Mouse (Mus musculus) hindbrain, embryonic 10.5 days (tissue): ENCODE results near the gene Alk. TPM values are rescaled to one million over a fixed set of nuclear protein-coding genes. Genes with fewer than 3 reads are reported as not detected.

ENCODE experiments used
- DNase-seq: peaks from one replicate; pipeline ENCODE4 v3.0.0-alpha.2; 2017; ENCODE audit warnings: low spot score
- H3K27ac ChIP-seq: fragments of 300-500 bp; sonication (generic); 2 replicates; pipeline ENCODE4 v1.5.1; 2016; ENCODE audit warnings: mild to moderate bottlenecking, moderate library complexity
- H3K27me3 ChIP-seq: fragments of 300-500 bp; sonication (generic); 2 replicates; pipeline ENCODE4 v1.6.1; 2016; ENCODE audit warnings: mild to moderate bottlenecking; ENCODE audit not compliant: poor library complexity, insufficient read depth, severe bottlenecking
- H3K36me3 ChIP-seq: fragments of 300-500 bp; sonication (generic); 2 replicates; pipeline ENCODE4 v1.6.1; 2016; ENCODE audit warnings: mild to moderate bottlenecking, moderate library complexity
- H3K4me1 ChIP-seq: fragments of 300-500 bp; sonication (generic); replicated peaks from 2 replicates; pipeline ENCODE4 v1.6.1; 2016; ENCODE audit warnings: mild to moderate bottlenecking
- H3K4me3 ChIP-seq: fragments of 300-500 bp; sonication (generic); 2 replicates; pipeline ENCODE4 v1.5.1; 2016; ENCODE audit warnings: mild to moderate bottlenecking, moderate library complexity
- H3K9me3 ChIP-seq: fragments of 300-500 bp; sonication (generic); 2 replicates; pipeline ENCODE4 v1.6.1; 2016; ENCODE audit warnings: mild to moderate bottlenecking, moderate library complexity
- WGBS: fragments of 180-500 bp; shearing (Covaris S2); methylation state at CpG from one replicate; pipeline ENCODE4 v1.1.7; 2016; 5-methylcytosine and 5-hydroxymethylcytosine counted together
- polyA plus RNA-seq: library from polyadenylated mRNA; unstranded; fragments of >200 nt; fragmentation: Nextera tagmentation; extraction: Ambion mirVana; gene quantifications from 2 replicates; pipeline ENCODE4 v1.2.1, GENCODE M21; 2016

Gene Alk
- polyA plus RNA-seq, 1 experiment from 2014 or later, result 0.27 TPM

- H3K4me3 ChIP-seq, result no peak overlapping the region
- WGBS, result 90% methylated on average over 2 of the region's 2 CpGs
These were observed 33.0 kb downstream of the Alk start for GRCm38 (mm10) chr17:72571379-72571778.

GRCm38 (mm10) chr17:72569491-72569890 lies 34.9 kb downstream of the Alk start:
- no peak overlapping the region for H3K4me3 ChIP-seq
- H3K27ac ChIP-seq, result no peak overlapping the region
- no peaks in the 10 kb centered on the region for H3K27me3 ChIP-seq
- peaks cover 9% of the 10 kb centered on the region for H3K4me1 ChIP-seq
- H3K9me3 ChIP-seq, result no peaks in the 10 kb centered on the region
- peak; percentile 8 for DNase-seq
- WGBS, result 43% methylated on average over 10 of the region's 10 CpGs
- H3K36me3 ChIP-seq, result no peaks in the 10 kb centered on the region

More at GRCm38 (mm10) chr17:72571379-72571778, 33.0 kb downstream of the Alk start:
- Histone ChIP-seq H3K4me1 (peaks cover 9% of the 10 kb centered on the region), H3K27me3 (no peaks in the 10 kb centered on the region), H3K36me3 (no peaks in the 10 kb centered on the region), H3K27ac (no peak overlapping the region), H3K9me3 (no peaks in the 10 kb centered on the region)
- DNase-seq, result no peak

GRCm38 (mm10) chr17:72563423-72563822 lies 41.0 kb downstream of the Alk start:
- Histone ChIP-seq H3K4me3 (no peak overlapping the region), H3K27ac (no peak overlapping the region), H3K36me3 (no peaks in the 10 kb centered on the region), H3K27me3 (no peaks in the 10 kb centered on the region), H3K4me1 (peaks cover 1% of the 10 kb centered on the region; the same call in 1 of the 2 replicates), H3K9me3 (peaks cover 7% of the 10 kb centered on the region; the same call in 1 of the 2 replicates)
- 75% methylated on average over 5 of the region's 5 CpGs for WGBS
- DNase-seq, result no peak

- 62% methylated on average over 3 of the region's 3 CpGs for WGBS
- no peak for DNase-seq
- Histone ChIP-seq H3K27me3 (no peaks in the 10 kb centered on the region), H3K9me3 (peaks cover 7% of the 10 kb centered on the region; the same call in 1 of the 2 replicates), H3K36me3 (no peaks in the 10 kb centered on the region), H3K27ac (no peak overlapping the region), H3K4me1 (peaks cover 8% of the 10 kb centered on the region; the same call in 1 of the 2 replicates), H3K4me3 (no peak overlapping the region)
These were observed 43.0 kb downstream of the Alk start for GRCm38 (mm10) chr17:72561471-72561870.

- Histone ChIP-seq H3K4me3 (no peak overlapping the region), H3K4me1 (peaks cover 10% of the 10 kb centered on the region; the same call in 1 of the 2 replicates), H3K9me3 (peaks cover 7% of the 10 kb centered on the region; the same call in 1 of the 2 replicates), H3K27me3 (no peaks in the 10 kb centered on the region), H3K27ac (no peak overlapping the region), H3K36me3 (no peaks in the 10 kb centered on the region)
- DNase-seq, result no peak
- WGBS, result 93% methylated on average over 1 of the region's 1 CpGs
These were observed 43.7 kb downstream of the Alk start for GRCm38 (mm10) chr17:72560771-72561170.

- Histone ChIP-seq H3K27ac (no peak overlapping the region; the same call in 1 of the 2 replicates), H3K36me3 (no peaks in the 10 kb centered on the region), H3K27me3 (no peaks in the 10 kb centered on the region), H3K4me1 (peaks cover 10% of the 10 kb centered on the region; the same call in 1 of the 2 replicates), H3K9me3 (peaks cover 7% of the 10 kb centered on the region; the same call in 1 of the 2 replicates), H3K4me3 (no peak overlapping the region)
- WGBS, result 56% methylated on average over 6 of the region's 6 CpGs
- no peak for DNase-seq
These were observed 47.2 kb downstream of the Alk start for GRCm38 (mm10) chr17:72557029-72557735.

GRCm38 (mm10) chr17:72546274-72546673 lies 58.2 kb downstream of the Alk start:
- Histone ChIP-seq H3K9me3 (no peaks in the 10 kb centered on the region), H3K4me3 (no peak overlapping the region), H3K27me3 (no peaks in the 10 kb centered on the region), H3K27ac (no peak overlapping the region), H3K36me3 (no peaks in the 10 kb centered on the region), H3K4me1 (no peaks in the 10 kb centered on the region)
- WGBS, result 80% methylated on average over 4 of the region's 4 CpGs
- DNase-seq, result no peak

GRCm38 (mm10) chr17:72535304-72535703 lies 69.1 kb downstream of the Alk start:
- Histone ChIP-seq H3K4me1 (no peaks in the 10 kb centered on the region), H3K9me3 (0 out of 2 replicates have a peak, but pooled peaks cover 8% of the 10 kb centered on the region), H3K4me3 (no peak overlapping the region), H3K27me3 (no peaks in the 10 kb centered on the region), H3K36me3 (no peaks in the 10 kb centered on the region), H3K27ac (no peak overlapping the region)
- no peak for DNase-seq
- 90% methylated on average over 6 of the region's 6 CpGs for WGBS

- Histone ChIP-seq H3K27me3 (no peaks in the 10 kb centered on the region), H3K4me1 (no peaks in the 10 kb centered on the region), H3K36me3 (no peaks in the 10 kb centered on the region), H3K27ac (no peak overlapping the region), H3K4me3 (no peak overlapping the region), H3K9me3 (0 out of 2 replicates have a peak, but pooled peaks cover 3% of the 10 kb centered on the region)
- 82% methylated on average over 6 of the region's 6 CpGs for WGBS
- DNase-seq, result no peak
These were observed 72.2 kb downstream of the Alk start for GRCm38 (mm10) chr17:72532266-72532665.

- no peaks in the 10 kb centered on the region for H3K27me3 ChIP-seq
- H3K4me1 ChIP-seq, result no peaks in the 10 kb centered on the region
- H3K36me3 ChIP-seq, result no peaks in the 10 kb centered on the region
- H3K27ac ChIP-seq, result no peak overlapping the region
- no peaks in the 10 kb centered on the region for H3K9me3 ChIP-seq
- DNase-seq, result no peak
- no peak overlapping the region for H3K4me3 ChIP-seq
- 93% methylated on average over 8 of the region's 8 CpGs for WGBS
These were observed 75.9 kb downstream of the Alk start for GRCm38 (mm10) chr17:72528481-72528880.

GRCm38 (mm10) chr17:72527481-72527880 lies 76.9 kb downstream of the Alk start:
- no peak for DNase-seq
- Histone ChIP-seq H3K27ac (no peak overlapping the region), H3K4me3 (no peak overlapping the region), H3K36me3 (no peaks in the 10 kb centered on the region), H3K4me1 (0 out of 2 replicates have a peak, but pooled peaks cover 3% of the 10 kb centered on the region), H3K9me3 (no peaks in the 10 kb centered on the region), H3K27me3 (no peaks in the 10 kb centered on the region)
- WGBS, result 84% methylated on average over 5 of the region's 5 CpGs

GRCm38 (mm10) chr17:72526356-72526755 lies 78.1 kb downstream of the Alk start:
- WGBS, result 96% methylated on average over 4 of the region's 4 CpGs
- Histone ChIP-seq H3K4me3 (no peak overlapping the region), H3K4me1 (0 out of 2 replicates have a peak, but pooled peaks cover 3% of the 10 kb centered on the region), H3K27me3 (no peaks in the 10 kb centered on the region), H3K9me3 (no peaks in the 10 kb centered on the region), H3K27ac (no peak overlapping the region), H3K36me3 (no peaks in the 10 kb centered on the region)
- no peak for DNase-seq

GRCm38 (mm10) chr17:72524839-72525238 lies 79.6 kb downstream of the Alk start:
- no peak for DNase-seq
- Histone ChIP-seq H3K4me3 (no peak overlapping the region), H3K9me3 (no peaks in the 10 kb centered on the region), H3K4me1 (0 out of 2 replicates have a peak, but pooled peaks cover 3% of the 10 kb centered on the region), H3K36me3 (no peaks in the 10 kb centered on the region), H3K27ac (no peak overlapping the region), H3K27me3 (no peaks in the 10 kb centered on the region)
- WGBS, result 93% methylated on average over 3 of the region's 3 CpGs
